Mouse (Mus musculus): Measurements from ENCODE around the gene Gm49776. TPM values are rescaled to one million over a fixed set of nuclear protein-coding genes. Genes with fewer than 3 reads are reported as not detected.

Gene Gm49776
- polyA plus RNA-seq, 1 experiment from 2014 or later: not detected

MicroRNAs within 50 kb of the gene (microRNA counts, 519-probe panel; counts per million panel counts)
- microRNA mmu-miR-1306: 2,177 counts per million, percentile 28 among the panel's probes with 10 or more counts

Small RNA genes lying within 50 kb of the gene (microRNA-seq; reads per million reads assigned to microRNA genes)
- gene Gm24572: 0.55 reads per million
- gene Mir1306: 238 reads per million, percentile 63 among the genes with 10 or more reads in this experiment

Other genes with a start within 250 kb of the Gm49776 start
- gene Dgcr6, start 205.5 kb downstream of the Gm49776 start, polyA plus RNA-seq (2015; fragmentation: Nextera tagmentation; extraction: Ambion mirVana): 160 and 171 TPM in 2 replicates
- 3.7 and 5.0 TPM in 2 replicates for gene Prodh, start 168.1 kb downstream of the Gm49776 start, polyA plus RNA-seq (2015; fragmentation: Nextera tagmentation; extraction: Ambion mirVana)
- gene Rtn4r, start 130.7 kb downstream of the Gm49776 start, polyA plus RNA-seq (2015; fragmentation: Nextera tagmentation; extraction: Ambion mirVana): 25.0 and 27.2 TPM in 2 replicates
- gene Ccdc188, start 40.4 kb downstream of the Gm49776 start, polyA plus RNA-seq (2015; fragmentation: Nextera tagmentation; extraction: Ambion mirVana): 0.14 TPM in 1 of 2 replicates, not detected in the other
- gene Zdhhc8, start 23.2 kb downstream of the Gm49776 start, polyA plus RNA-seq (2015; fragmentation: Nextera tagmentation; extraction: Ambion mirVana): 15.4 and 19.9 TPM in 2 replicates
- 107 and 122 TPM in 2 replicates for gene Trmt2a, start 9.6 kb downstream of the Gm49776 start, polyA plus RNA-seq (2015; fragmentation: Nextera tagmentation; extraction: Ambion mirVana)
- 334 and 360 TPM in 2 replicates for gene Ranbp1, start 9.6 kb downstream of the Gm49776 start, polyA plus RNA-seq (2015; fragmentation: Nextera tagmentation; extraction: Ambion mirVana)
- gene Dgcr8, start 30.9 kb upstream of the Gm49776 start, polyA plus RNA-seq (2015; fragmentation: Nextera tagmentation; extraction: Ambion mirVana): 37.5 and 38.9 TPM in 2 replicates
- 74.3 and 83.1 TPM in 2 replicates for gene Tango2, start 89.8 kb upstream of the Gm49776 start, polyA plus RNA-seq (2015; fragmentation: Nextera tagmentation; extraction: Ambion mirVana)
- 94.4 and 99.5 TPM in 2 replicates for gene Arvcf, start 89.9 kb upstream of the Gm49776 start, polyA plus RNA-seq (2015; fragmentation: Nextera tagmentation; extraction: Ambion mirVana)
- gene Txnrd2, start 168.1 kb upstream of the Gm49776 start, polyA plus RNA-seq (2015; fragmentation: Nextera tagmentation; extraction: Ambion mirVana): 34.0 and 35.5 TPM in 2 replicates
- 104 and 107 TPM in 2 replicates for gene Comt, start 168.5 kb upstream of the Gm49776 start, polyA plus RNA-seq (2015; fragmentation: Nextera tagmentation; extraction: Ambion mirVana)
- gene Gnb1l, start 240.4 kb upstream of the Gm49776 start, polyA plus RNA-seq (2015; fragmentation: Nextera tagmentation; extraction: Ambion mirVana): 18.1 and 20.0 TPM in 2 replicates
- gene Rtl10, start 240.6 kb upstream of the Gm49776 start, polyA plus RNA-seq (2015; fragmentation: Nextera tagmentation; extraction: Ambion mirVana): 4.4 and 5.5 TPM in 2 replicates

Data from midbrain, embryonic 15.5 days (tissue).